Mouse (Mus musculus) heart, postnatal 0 days (tissue): ENCODE results near the gene Prkcb.

Experiments used
- CTCF ChIP-seq: IDR thresholded peaks from 2 replicates; pipeline ENCODE4 v1.5.1; 2016; ENCODE audit warnings: antibody characterized with exemption, control low read depth, low read depth
- EP300 ChIP-seq: IDR thresholded peaks from 2 replicates; pipeline ENCODE4 v1.6.1; 2016; ENCODE audit warnings: antibody characterized with exemption, low read depth

DNA sequence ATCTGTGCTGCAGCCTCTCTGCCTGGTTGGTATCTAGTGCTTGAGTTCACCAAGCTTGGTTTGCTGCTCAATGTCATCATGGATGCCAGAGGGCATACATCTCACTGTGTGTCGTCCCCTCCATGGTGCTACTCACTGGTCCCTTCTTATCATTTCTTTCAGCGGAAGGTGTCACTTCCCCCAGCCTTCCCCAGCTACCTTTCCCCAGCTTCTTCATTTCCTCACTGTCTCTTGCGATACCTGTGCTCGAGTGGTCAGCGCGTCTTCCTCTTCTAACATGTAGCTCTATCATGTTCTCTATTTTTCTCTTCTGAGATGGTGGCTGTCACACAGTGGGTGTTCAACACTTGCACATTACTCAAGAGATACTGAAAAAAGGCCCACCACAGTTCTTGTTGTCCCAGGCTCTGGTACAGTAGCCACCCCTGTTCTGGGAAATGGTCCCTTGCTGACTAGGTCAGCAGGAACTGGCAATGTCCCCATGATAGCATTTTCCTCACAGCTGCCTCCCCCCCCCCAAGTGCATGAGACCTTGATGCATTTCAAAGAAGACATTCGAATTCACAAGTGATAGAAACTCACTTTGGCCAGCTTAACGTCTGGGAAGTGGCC, 27.3 kb downstream of the Prkcb start:
- TF ChIP-seq CTCF, result no peak
- TF ChIP-seq EP300, result no peak
